Mouse (Mus musculus) MEL (cell line): Measurements from ENCODE around the gene Pbx2. TPM values are rescaled to one million over a fixed set of nuclear protein-coding genes. Genes with fewer than 3 reads are reported as not detected.

Source experiments
- DNase-seq: peaks from one replicate; pipeline ENCODE4 v3.0.0; 2011; ENCODE audit warnings: low read depth, low spot score
- H3K27ac ChIP-seq: 2 replicates; pipeline ENCODE4 v1.5.1; 2012; ENCODE audit warnings: low read depth, mild to moderate bottlenecking, control low read depth, low read length, moderate library complexity; ENCODE audit not compliant: control insufficient read depth
- H3K27me3 ChIP-seq, 2 experiments: fragments of 150-350 bp in 1 of 2; sonication (generic) in 1 of 2; 2 replicates each; pipeline ENCODE4 v1.6.1; 2012; ENCODE audit warnings: low read length in 2 of 2, mild to moderate bottlenecking in 2 of 2, improper control_type of control experiment in 1 of 2, moderate library complexity in 1 of 2; ENCODE audit not compliant: insufficient read depth in 2 of 2, control insufficient read depth in 1 of 2
- H3K36me3 ChIP-seq, 2 experiments: 2 replicates each; pipeline ENCODE4 v1.6.1; 2012 to 2014; ENCODE audit warnings: low read length in 2 of 2, improper control_type of control experiment in 1 of 2, inconsistent platforms in 1 of 2, mild to moderate bottlenecking in 1 of 2; ENCODE audit not compliant: insufficient read depth in 2 of 2, control insufficient read depth in 1 of 2
- H3K4me1 ChIP-seq, 2 experiments: fragments of 150-350 bp in 1 of 2; sonication (generic) in 1 of 2; 2 replicates each; pipeline ENCODE4 v1.6.1; 2012; ENCODE audit warnings: low read length in 2 of 2, improper control_type of control experiment in 1 of 2, mild to moderate bottlenecking in 1 of 2; ENCODE audit not compliant: insufficient read depth in 2 of 2, control insufficient read depth in 1 of 2
- H3K4me3 ChIP-seq, 2 experiments: fragments of 150-350 bp in 1 of 2; sonication (generic) in 1 of 2; 2 replicates each; pipeline ENCODE4 v1.5.1; 2012; ENCODE audit warnings: low read depth in 2 of 2, low read length in 2 of 2, mild to moderate bottlenecking in 2 of 2, moderate library complexity in 2 of 2, control low read depth in 1 of 2, improper control_type of control experiment in 1 of 2; ENCODE audit not compliant: control insufficient read depth in 1 of 2, insufficient read depth in 1 of 2
- H3K79me2 ChIP-seq: 2 replicates; pipeline ENCODE4 v1.6.1; 2012; ENCODE audit warnings: mild to moderate bottlenecking, low read length, moderate library complexity; ENCODE audit not compliant: control insufficient read depth, poor library complexity, insufficient read depth
- H3K9ac ChIP-seq: 2 replicates; pipeline ENCODE4 v1.6.1; 2012; ENCODE audit warnings: low read depth, mild to moderate bottlenecking, control low read depth, low read length, moderate library complexity; ENCODE audit not compliant: control insufficient read depth, poor library complexity, severe bottlenecking
- H3K9me3 ChIP-seq: fragments of 150-350 bp; sonication (generic); replicated peaks from 2 replicates; pipeline ENCODE4 v1.6.1; 2012; ENCODE audit warnings: mild to moderate bottlenecking, low read length, improper control_type of control experiment, moderate library complexity; ENCODE audit not compliant: insufficient read depth
- BHLHE40 ChIP-seq: IDR thresholded peaks from 2 replicates; pipeline ENCODE4 v1.6.1; 2012; ENCODE audit warnings: low read depth, mild to moderate bottlenecking, inconsistent platforms, low read length, improper control_type of control experiment, borderline replicate concordance
- CHD1 ChIP-seq: IDR thresholded peaks from 2 replicates; pipeline ENCODE4 v1.6.1; 2012; ENCODE audit warnings: low read depth, mild to moderate bottlenecking, inconsistent platforms, low read length, improper control_type of control experiment
- E2F4 ChIP-seq: IDR thresholded peaks from 2 replicates; pipeline ENCODE4 v1.6.1; 2011; ENCODE audit warnings: low read depth, low read length, improper control_type of control experiment, borderline replicate concordance
- ELF1 ChIP-seq: IDR thresholded peaks from 2 replicates; pipeline ENCODE4 v1.6.1; 2014; ENCODE audit warnings: low read depth, mild to moderate bottlenecking, inconsistent platforms, low read length, improper control_type of control experiment, moderate library complexity
- EP300 ChIP-seq, 2 experiments: IDR thresholded peaks; 2 replicates each; pipeline ENCODE4 v1.6.1; 2011; ENCODE audit warnings: improper control_type of control experiment in 2 of 2, low read length in 2 of 2, low read depth in 1 of 2, mild to moderate bottlenecking in 1 of 2
- GABPA ChIP-seq: IDR thresholded peaks from 2 replicates; pipeline ENCODE4 v1.6.1; 2012; ENCODE audit warnings: low read depth, mild to moderate bottlenecking, inconsistent platforms, low read length, improper control_type of control experiment, moderate library complexity
- GATA1 ChIP-seq: IDR thresholded peaks from 2 replicates; pipeline ENCODE4 v1.6.1; 2011; ENCODE audit warnings: low read depth, low read length, improper control_type of control experiment
- HCFC1 ChIP-seq: IDR thresholded peaks from 2 replicates; pipeline ENCODE4 v1.6.1; 2012; ENCODE audit warnings: low read depth, mild to moderate bottlenecking, inconsistent platforms, low read length, improper control_type of control experiment, moderate library complexity
- JUND ChIP-seq: IDR thresholded peaks from 2 replicates; pipeline ENCODE4 v1.6.1; 2011; ENCODE audit warnings: low read depth, mild to moderate bottlenecking, improper control_type of control experiment, low read length
- MAX ChIP-seq: IDR thresholded peaks from 2 replicates; pipeline ENCODE4 v1.6.1; 2011; ENCODE audit warnings: low read length, improper control_type of control experiment
- POLR2A ChIP-seq, 2 experiments: IDR thresholded peaks; 2 replicates each; pipeline ENCODE4 v1.6.1; 2011 to 2012; ENCODE audit warnings: low read length in 2 of 2, mild to moderate bottlenecking in 2 of 2, control low read depth in 1 of 2, improper control_type of control experiment in 1 of 2, low read depth in 1 of 2, moderate library complexity in 1 of 2; ENCODE audit not compliant: control insufficient read depth in 1 of 2, insufficient read depth in 1 of 2, poor library complexity in 1 of 2
- POLR2AphosphoS2 ChIP-seq: IDR thresholded peaks from 2 replicates; pipeline ENCODE4 v1.6.1; 2011; ENCODE audit warnings: low read length, improper control_type of control experiment
- POLR2AphosphoS5 ChIP-seq: IDR thresholded peaks from 2 replicates; pipeline ENCODE4 v1.6.1; 2012; ENCODE audit warnings: low read depth, borderline replicate concordance, mild to moderate bottlenecking, inconsistent platforms, low read length, moderate library complexity, mixed read lengths
- RAD21 ChIP-seq: IDR thresholded peaks from 2 replicates; pipeline ENCODE4 v1.6.1; 2011; ENCODE audit warnings: mild to moderate bottlenecking, low read depth, low read length, improper control_type of control experiment
- SIN3A ChIP-seq: IDR thresholded peaks from 2 replicates; pipeline ENCODE4 v1.6.1; 2012; ENCODE audit warnings: low read length, improper control_type of control experiment, inconsistent platforms
- TAL1 ChIP-seq: IDR thresholded peaks from 2 replicates; pipeline ENCODE4 v1.6.1; 2012; ENCODE audit warnings: mild to moderate bottlenecking, inconsistent platforms, low read length, moderate library complexity, mixed read lengths
- TCF12 ChIP-seq: IDR thresholded peaks from 2 replicates; pipeline ENCODE4 v1.6.1; 2014; ENCODE audit warnings: low read depth, mild to moderate bottlenecking, inconsistent platforms, low read length, improper control_type of control experiment, moderate library complexity
- UBTF ChIP-seq: IDR thresholded peaks from 2 replicates; pipeline ENCODE4 v1.6.1; 2012; ENCODE audit warnings: low read depth, mild to moderate bottlenecking, inconsistent platforms, low read length, improper control_type of control experiment, moderate library complexity, borderline replicate concordance; ENCODE audit not compliant: insufficient read depth
- USF1 ChIP-seq: IDR thresholded peaks from 2 replicates; pipeline ENCODE4 v1.6.1; 2014; ENCODE audit warnings: low read depth, mild to moderate bottlenecking, inconsistent platforms, low read length, improper control_type of control experiment, moderate library complexity
- USF2 ChIP-seq, 2 experiments: IDR thresholded peaks; 2 replicates each; pipeline ENCODE4 v1.6.1; 2011 to 2012; ENCODE audit warnings: improper control_type of control experiment in 2 of 2, low read length in 2 of 2, borderline replicate concordance in 1 of 2, inconsistent platforms in 1 of 2, low read depth in 1 of 2, mild to moderate bottlenecking in 1 of 2; ENCODE audit not compliant: insufficient read depth in 1 of 2
- ZC3H11A ChIP-seq: IDR thresholded peaks from 2 replicates; pipeline ENCODE4 v1.6.1; 2012; ENCODE audit warnings: low read depth, mild to moderate bottlenecking, inconsistent platforms, low read length, improper control_type of control experiment
- ZNF384 ChIP-seq: IDR thresholded peaks from 2 replicates; pipeline ENCODE4 v1.6.1; 2012; ENCODE audit warnings: low read depth, mild to moderate bottlenecking, inconsistent platforms, low read length, improper control_type of control experiment
- polyA plus RNA-seq, 2 experiments: library from polyadenylated mRNA; stranded (reverse) in 1 of 2; unstranded in 1 of 2; fragments of >175 nt in 1 of 2; fragments of >200 nt in 1 of 2; gene quantifications; 2 replicates each; pipeline versions ENCODE4 v1.2.1 to v1.2.4; 2012; ENCODE audit warnings: low replicate concordance in 2 of 2, low read depth in 1 of 2; ENCODE audit not compliant: insufficient read length in 2 of 2, insufficient read depth in 1 of 2, missing spikeins in 1 of 2
- total RNA-seq: library from RNA; depleted of rRNA; stranded (reverse); fragments of 300-350 nt; gene quantifications from 2 replicates; pipeline ENCODE4 v1.2.3, GENCODE M21; 2012

Pbx2 gene
- total and polyA plus RNA-seq, 3 experiments: 40.3 to 76.7 TPM; not detected in 1

DNA sequence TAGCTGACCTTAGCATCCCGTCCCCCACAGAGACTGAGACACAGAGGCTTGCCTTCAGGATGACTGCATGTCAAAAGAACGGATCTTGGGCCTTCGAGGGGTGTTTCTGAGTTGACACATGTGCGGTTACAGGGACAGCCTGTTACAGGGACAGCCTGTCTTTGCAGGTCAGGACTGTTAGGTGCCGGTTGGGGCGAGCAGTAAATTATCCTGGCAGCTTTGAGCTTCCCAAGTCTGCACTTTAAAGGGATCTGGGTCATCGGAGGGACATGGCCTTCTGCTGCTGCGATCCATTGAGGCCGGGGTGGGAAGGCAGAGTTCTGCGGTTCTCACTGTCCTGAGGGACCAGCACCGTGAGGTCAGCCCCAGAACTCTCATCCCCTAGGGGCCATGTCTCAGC is 33.7 kb upstream of the Pbx2 start:
- Histone ChIP-seq H3K27ac (no peak overlapping the region), H3K4me1 (peaks cover 7 to 18% of the 10 kb centered on the region in 2 experiments), H3K27me3 (no peaks in the 10 kb centered on the region; a peak in 1 of 4 replicates), H3K4me3 (no peak overlapping the region), H3K79me2 (no peaks in the 10 kb centered on the region), H3K36me3 (peaks cover 0 to 10% of the 10 kb centered on the region in 2 experiments; a peak in 2 of 4 replicates), H3K9me3 (no peaks in the 10 kb centered on the region), H3K9ac (no peak overlapping the region)
- TF ChIP-seq JUND: no peak
- no peak for TF ChIP-seq EP300 (IDR thresholded peaks at IDR 0.05; ENCODE audit: low read depth in 1 of 2, low read length in 2 of 2)
- TF ChIP-seq USF2 (IDR thresholded peaks at IDR 0.05; ENCODE audit: borderline replicate concordance in 1 of 2, insufficient read depth in 1 of 2, low read depth in 1 of 2, low read length in 2 of 2): no peak
- TF ChIP-seq UBTF: no peak
- no peak for TF ChIP-seq TCF12
- TF ChIP-seq E2F4: no peak
- TF ChIP-seq HCFC1: no peak
- TF ChIP-seq POLR2A (IDR thresholded peaks at IDR 0.05; ENCODE audit: control insufficient read depth in 1 of 2, insufficient read depth in 1 of 2, low read depth in 1 of 2, low read length in 2 of 2, poor library complexity in 1 of 2): no peak
- TF ChIP-seq CHD1: no peak
- no peak for TF ChIP-seq ELF1
- no peak for TF ChIP-seq POLR2AphosphoS5
- TF ChIP-seq POLR2AphosphoS2: no peak
- TF ChIP-seq TAL1: no peak
- no peak for TF ChIP-seq GABPA
- TF ChIP-seq MAX: no peak
- TF ChIP-seq USF1: no peak
- no peak for TF ChIP-seq SIN3A
- no peak for DNase-seq

DNA sequence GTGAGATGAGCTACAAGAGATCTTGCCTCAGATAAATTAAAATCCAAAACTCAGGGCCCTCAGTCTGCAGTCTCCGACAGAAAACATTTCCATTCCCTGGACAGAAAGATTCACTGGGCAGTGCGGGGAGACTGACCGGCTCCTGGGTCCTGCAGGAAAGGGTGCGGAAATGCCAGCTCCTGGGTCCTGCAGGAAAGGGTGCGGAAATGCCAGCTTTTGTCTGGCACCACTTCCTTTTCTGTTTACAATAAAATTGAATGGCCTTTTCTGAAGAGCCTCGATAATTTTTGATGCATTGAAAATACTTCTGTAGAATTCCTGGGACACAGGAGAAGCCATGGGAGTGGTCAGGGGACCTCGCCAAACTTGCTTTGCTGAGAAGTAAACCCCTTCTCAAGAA is 31.9 kb upstream of the Pbx2 start:
- H3K4me1 ChIP-seq: peaks cover 7 to 18% of the 10 kb centered on the region in 2 experiments
- peaks cover 0 to 10% of the 10 kb centered on the region in 2 experiments; a peak in 2 of 4 replicates for H3K36me3 ChIP-seq
- H3K79me2 ChIP-seq: no peaks in the 10 kb centered on the region
- H3K27me3 ChIP-seq: no peaks in the 10 kb centered on the region
- no peak overlapping the region for H3K9ac ChIP-seq
- no peak for DNase-seq
- H3K4me3 ChIP-seq: no peak overlapping the region
- no peaks in the 10 kb centered on the region for H3K9me3 ChIP-seq
- no peak overlapping the region for H3K27ac ChIP-seq
- TF ChIP-seq RAD21: no peak
- TF ChIP-seq ZC3H11A: no peak
- no peak for TF ChIP-seq JUND
- no peak for TF ChIP-seq TAL1
- no peak for TF ChIP-seq ZNF384
- TF ChIP-seq BHLHE40: no peak
- TF ChIP-seq CHD1: no peak
- no peak for TF ChIP-seq GATA1
- no peak for TF ChIP-seq GABPA
